Mouse (Mus musculus) heart, postnatal 0 days (tissue): ENCODE measurements around the gene Tead3.

Experiments
- CTCF ChIP-seq: IDR thresholded peaks from 2 replicates; pipeline ENCODE4 v1.5.1; 2016; ENCODE audit warnings: antibody characterized with exemption, control low read depth, low read depth
- EP300 ChIP-seq: IDR thresholded peaks from 2 replicates; pipeline ENCODE4 v1.6.1; 2016; ENCODE audit warnings: antibody characterized with exemption, low read depth

GRCm38 (mm10) chr17:28344670-28345069, 5.9 kb downstream of the Tead3 start:
- TF ChIP-seq CTCF (no peak), EP300 (no peak)
